Comparison of ENCODE assay signal across 10 mouse cellular contexts in genomic region chr5:28563401-28563800, GRCm38 (mm10).
A peak's percentile ranks its signal among the peaks of the same experiment; 100 is the strongest.
DNase-seq lines count a peak whose midpoint lies in the region.
"Had no signal": no experiment of that assay in that cellular context is flagged by ENCODE, and none has a peak within 500 bp of the region (broad histone marks: within the 10 kb centered on the region; RNA-seq: fewer than 3 reads in every experiment).

No protein-coding gene starts in this region.

- DNase-seq in adrenal gland, adult 8-10 months = peak; percentile 50
- no peak for DNase-seq in adrenal gland, adult 18-20 months (ENCODE audit: low spot score in 2 of 2)
- peak; percentile 43 for DNase-seq in testis, postnatal 14 days (ENCODE audit: low spot score)
- DNase-seq in testis, postnatal 10 days (ENCODE audit: low spot score) = no peak
- DNase-seq in lung, postnatal 10 days = peak; percentile 64
- no peak for DNase-seq in left cerebral cortex, adult 18-20 months (ENCODE audit: low spot score in 2 of 2)
- DNase-seq in spleen, postnatal 10 days (ENCODE audit: low spot score in 2 of 2) = no peak
- no peak for DNase-seq in heart, adult 9 months (ENCODE audit: low spot score in 2 of 2)
- DNase-seq: gastrocnemius, postnatal 10 days; right cerebral cortex, postnatal 25 days had no signal

Comparison
In these comparisons a context has a peak if more than half of its experiments do, and no peak if none do; other contexts are left out.
1. DNase-seq: peak in adrenal gland, adult 8-10 months (single experiment), testis, postnatal 14 days (single experiment) and lung, postnatal 10 days (single experiment); none in adrenal gland, adult 18-20 months (0 of 2), testis, postnatal 10 days (single experiment), left cerebral cortex, adult 18-20 months (0 of 2), spleen, postnatal 10 days (0 of 2) and heart, adult 9 months (0 of 2).